8 mouse cellular contexts compared by ENCODE assay signal in the genomic region with DNA sequence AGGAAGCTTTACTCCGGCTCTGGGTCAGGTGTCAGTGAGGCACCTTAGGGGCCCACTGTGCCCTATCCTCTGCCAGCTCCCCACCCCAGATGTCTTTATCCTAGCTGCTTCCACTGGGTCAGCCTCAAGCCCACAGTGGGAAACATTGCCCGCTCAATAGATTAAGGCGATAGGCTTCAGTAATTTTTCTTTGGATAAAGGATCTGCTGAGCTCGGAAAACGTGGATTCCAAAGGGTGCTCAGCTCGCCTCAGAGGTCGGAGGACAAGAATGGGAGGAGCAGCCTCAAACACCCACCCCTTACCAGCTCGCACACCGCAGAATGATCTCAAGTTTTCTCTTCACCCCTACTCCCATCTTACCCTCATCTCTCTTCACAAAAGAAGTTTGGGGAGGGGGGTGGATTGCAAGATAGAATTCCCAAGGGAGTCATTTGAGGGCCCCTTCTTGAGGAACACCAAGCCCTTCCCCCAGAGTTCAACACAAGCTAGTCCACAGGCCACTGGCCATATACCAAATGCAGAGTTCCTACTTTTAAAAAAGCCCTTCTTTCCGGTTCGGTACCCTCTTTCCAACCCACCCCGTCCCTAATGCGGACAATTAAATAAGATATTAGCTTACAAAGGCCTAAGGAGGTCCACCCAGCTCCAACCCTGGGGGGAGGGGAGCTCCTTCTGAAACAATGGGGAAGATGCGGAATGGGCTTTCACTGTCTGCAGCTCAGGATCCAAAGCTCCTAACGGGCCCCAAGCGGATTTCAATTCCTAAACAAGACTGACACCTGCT. TPM values are rescaled to one million over a fixed set of nuclear protein-coding genes. Genes with fewer than 3 reads are reported as not detected.
DNase-seq lines count a peak whose midpoint lies in the region; ATAC-seq lines count a peak whose summit lies in the region.

No protein-coding gene starts in this region.

- peaks cover 54% of the 10 kb centered on the region for H3K4me1 ChIP-seq in hindbrain, embryonic 10.5 days (replicated peaks)
- peaks cover 20% of the 10 kb centered on the region for H3K4me1 ChIP-seq in limb, embryonic 12.5 days (replicated peaks)
- H3K4me1 ChIP-seq in neural tube, embryonic 13.5 days (replicated peaks): peaks cover 47% of the 10 kb centered on the region

- peak overlapping the region; percentile 90 for H3K9ac ChIP-seq in limb, embryonic 12.5 days (replicated peaks)
- H3K9ac ChIP-seq in neural tube, embryonic 13.5 days: peak overlapping the region; percentile 97

- 2% methylated on average over 16 of the region's 16 CpGs for WGBS in hindbrain, embryonic 10.5 days
- 10% methylated on average over 16 of the region's 16 CpGs for WGBS in limb, embryonic 12.5 days
- 1% methylated on average over 16 of the region's 16 CpGs for WGBS in neural tube, embryonic 13.5 days

- ATAC-seq in limb, embryonic 12.5 days (ENCODE audit: insufficient number of reproducible peaks, insufficient read depth, low FRiP score, low TSS enrichment, low read depth): peak; percentile 71
- ATAC-seq in neural tube, embryonic 13.5 days (ENCODE audit: low read depth): peak; percentile 79

- DNase-seq in right cerebral cortex, postnatal 4 days: peak; percentile 34
- no peak for DNase-seq in right cerebral cortex, adult 2 months (ENCODE audit: low spot score in 2 of 2)
- peak; percentile 54 to 62 for DNase-seq in cerebellum, postnatal 25 days
- no peak for DNase-seq in hindbrain, embryonic 10.5 days (ENCODE audit: low spot score)
- DNase-seq in urinary bladder, postnatal 14 days (ENCODE audit: low spot score): no peak
- DNase-seq in right cerebral cortex, adult 18-20 months: no peak

- H3K4me3 ChIP-seq in hindbrain, embryonic 10.5 days: peak overlapping the region; percentile 84
- H3K4me3 ChIP-seq in limb, embryonic 12.5 days (replicated peaks): peak overlapping the region; percentile 83
- H3K4me3 ChIP-seq in neural tube, embryonic 13.5 days: peak overlapping the region; percentile 78

- peak overlapping the region; percentile 88 for H3K4me2 ChIP-seq in limb, embryonic 12.5 days
- H3K4me2 ChIP-seq in neural tube, embryonic 13.5 days: peak overlapping the region; percentile 74

- no peaks in the 10 kb centered on the region for H3K27me3 ChIP-seq in hindbrain, embryonic 10.5 days (ENCODE audit: insufficient read depth, poor library complexity, severe bottlenecking)
- H3K27me3 ChIP-seq in limb, embryonic 12.5 days: no peaks in the 10 kb centered on the region
- no peaks in the 10 kb centered on the region for H3K27me3 ChIP-seq in neural tube, embryonic 13.5 days

- peak overlapping the region; percentile 99 for H3K27ac ChIP-seq in hindbrain, embryonic 10.5 days
- peak overlapping the region; percentile 92 for H3K27ac ChIP-seq in limb, embryonic 12.5 days
- H3K27ac ChIP-seq in neural tube, embryonic 13.5 days (replicated peaks): peak overlapping the region; percentile 97

- H3K9me3 ChIP-seq in hindbrain, embryonic 10.5 days: peaks cover 5% of the 10 kb centered on the region; the same call in 1 of the 2 replicates
- peaks cover 21% of the 10 kb centered on the region for H3K9me3 ChIP-seq in limb, embryonic 12.5 days
- H3K9me3 ChIP-seq in neural tube, embryonic 13.5 days: no peaks in the 10 kb centered on the region

- H3K36me3 ChIP-seq in hindbrain, embryonic 10.5 days: peaks cover 45% of the 10 kb centered on the region
- peaks cover 33% of the 10 kb centered on the region for H3K36me3 ChIP-seq in limb, embryonic 12.5 days
- H3K36me3 ChIP-seq in neural tube, embryonic 13.5 days: peaks cover 33% of the 10 kb centered on the region

RNA-seq across cellular contexts. Expression of a gene that starts 11.7 kb away (rescaled TPM):
- polyA plus RNA-seq in hindbrain, embryonic 10.5 days (2016; fragmentation: Nextera tagmentation; extraction: Ambion mirVana): 57.7 and 64.2 TPM in 2 replicates
- polyA plus RNA-seq in limb, embryonic 12.5 days (2016; fragmentation: Nextera tagmentation; extraction: Ambion mirVana): 59.9 and 61.0 TPM in 2 replicates
- polyA plus RNA-seq in neural tube, embryonic 13.5 days (2015; fragmentation: Nextera tagmentation; extraction: Ambion mirVana): 53.2 and 60.8 TPM in 2 replicates

RNA-seq across cellular contexts. Expression of a gene that starts 11.9 kb away (rescaled TPM):
- 56.9 and 60.3 TPM in 2 replicates for polyA plus RNA-seq in hindbrain, embryonic 10.5 days (2016; fragmentation: Nextera tagmentation; extraction: Ambion mirVana)
- 30.9 and 33.7 TPM in 2 replicates for polyA plus RNA-seq in limb, embryonic 12.5 days (2016; fragmentation: Nextera tagmentation; extraction: Ambion mirVana)
- 44.5 and 47.5 TPM in 2 replicates for polyA plus RNA-seq in neural tube, embryonic 13.5 days (2015; fragmentation: Nextera tagmentation; extraction: Ambion mirVana)

RNA-seq across cellular contexts. Expression of a gene that starts 37.3 kb away (rescaled TPM):
- polyA plus RNA-seq in hindbrain, embryonic 10.5 days (2016; fragmentation: Nextera tagmentation; extraction: Ambion mirVana): 29.2 and 36.2 TPM in 2 replicates
- polyA plus RNA-seq in limb, embryonic 12.5 days (2016; fragmentation: Nextera tagmentation; extraction: Ambion mirVana): 23.2 and 23.5 TPM in 2 replicates
- polyA plus RNA-seq in neural tube, embryonic 13.5 days (2015; fragmentation: Nextera tagmentation; extraction: Ambion mirVana): 57.2 and 64.7 TPM in 2 replicates

RNA-seq across cellular contexts. Expression of a gene that starts 37.7 kb away (rescaled TPM):
- 52.1 and 55.4 TPM in 2 replicates for polyA plus RNA-seq in hindbrain, embryonic 10.5 days (2016; fragmentation: Nextera tagmentation; extraction: Ambion mirVana)
- polyA plus RNA-seq in limb, embryonic 12.5 days (2016; fragmentation: Nextera tagmentation; extraction: Ambion mirVana): 47.2 and 51.3 TPM in 2 replicates
- 52.7 and 58.5 TPM in 2 replicates for polyA plus RNA-seq in neural tube, embryonic 13.5 days (2015; fragmentation: Nextera tagmentation; extraction: Ambion mirVana)

RNA-seq across cellular contexts. Expression of a gene that starts 39.6 kb away (rescaled TPM):
- not detected in 2 replicates for polyA plus RNA-seq in hindbrain, embryonic 10.5 days (2016; fragmentation: Nextera tagmentation; extraction: Ambion mirVana)
- not detected in 2 replicates for polyA plus RNA-seq in limb, embryonic 12.5 days (2016; fragmentation: Nextera tagmentation; extraction: Ambion mirVana)
- not detected in 2 replicates for polyA plus RNA-seq in neural tube, embryonic 13.5 days (2015; fragmentation: Nextera tagmentation; extraction: Ambion mirVana)

Comparison
In these comparisons a context has a peak if more than half of its experiments do, and no peak if none do; other contexts are left out.
1. DNase-seq: peak in right cerebral cortex, postnatal 4 days (single experiment) and cerebellum, postnatal 25 days (2 of 2); none in right cerebral cortex, adult 2 months (0 of 2), hindbrain, embryonic 10.5 days (single experiment), urinary bladder, postnatal 14 days (single experiment) and right cerebral cortex, adult 18-20 months (single experiment).
2. Peak in every context shown above with its lines, with median percentiles within 50 percentile points of each other: H3K27ac ChIP-seq and H3K4me3 ChIP-seq.